Comparison of ENCODE assay signal across 33 mouse cellular contexts in the genomic region with DNA sequence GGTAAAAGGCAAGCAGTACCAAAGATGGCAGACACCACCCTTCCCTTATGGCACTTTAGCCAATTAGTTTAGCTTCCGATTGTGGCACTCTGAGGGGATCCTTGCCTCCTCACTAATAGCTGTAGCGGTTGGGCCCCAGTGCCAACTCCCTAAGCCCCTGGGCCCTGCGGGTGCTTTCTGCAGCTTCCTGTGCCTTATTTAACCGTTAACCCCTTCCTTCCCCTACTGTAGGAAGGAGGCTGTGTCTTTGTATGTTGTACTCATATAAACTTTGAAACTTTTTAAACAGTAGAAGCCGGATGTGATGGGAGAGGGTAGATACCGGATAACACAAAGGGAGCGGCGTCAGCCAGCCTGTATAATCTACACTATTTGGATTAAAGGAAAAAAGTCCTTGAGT. TPM values are rescaled to one million over a fixed set of nuclear protein-coding genes. Genes with fewer than 3 reads are reported as not detected.
DNase-seq lines count a peak whose midpoint lies in the region; ATAC-seq and TF ChIP-seq lines count a peak whose summit lies in the region.
"Had no signal": no experiment of that assay in that cellular context is flagged by ENCODE, and none has a peak within 500 bp of the region (broad histone marks: within the 10 kb centered on the region; RNA-seq: fewer than 3 reads in every experiment).

No protein-coding gene starts in this region.

- no peak for TF ChIP-seq EP300 in liver, embryonic 14.5 days (IDR thresholded peaks at IDR 0.05; ENCODE audit: low read depth)

- no peaks in the 10 kb centered on the region for H3K9me3 ChIP-seq in liver, embryonic 14.5 days (ENCODE audit: control insufficient read depth, low read length)
- no peaks in the 10 kb centered on the region for H3K9me3 ChIP-seq in midbrain, embryonic 10.5 days (replicated peaks)
- H3K9me3 ChIP-seq: embryonic facial prominence, embryonic 15.5 days; midbrain, embryonic 15.5 days; neural tube, embryonic 13.5 days had no signal

- peak overlapping the region; percentile 15 for H3K4me3 ChIP-seq in thymus, adult 2 months (ENCODE audit: control insufficient read depth, insufficient read depth, low read length)
- no peak overlapping the region for H3K4me3 ChIP-seq in liver, embryonic 14.5 days (ENCODE audit: insufficient read depth in 1 of 2, low read depth in 2 of 2, low read length in 2 of 2)
- no peak overlapping the region for H3K4me3 ChIP-seq in midbrain, embryonic 10.5 days
- H3K4me3 ChIP-seq: embryonic facial prominence, embryonic 15.5 days; midbrain, embryonic 15.5 days; neural tube, embryonic 13.5 days had no signal

- no peak for TF ChIP-seq CTCF in thymus, adult 2 months (IDR thresholded peaks at IDR 0.05; ENCODE audit: borderline replicate concordance, control insufficient read depth, extremely low read depth, insufficient read depth, low read length, poor library complexity)
- TF ChIP-seq CTCF in liver, embryonic 14.5 days (IDR thresholded peaks at IDR 0.05; ENCODE audit: low read depth): no peak

- H3K4me1 ChIP-seq in thymus, adult 2 months (replicated peaks; ENCODE audit: control insufficient read depth, insufficient read depth, low read length): peaks cover 55% of the 10 kb centered on the region
- peaks cover 57 to 68% of the 10 kb centered on the region in 2 experiments for H3K4me1 ChIP-seq in liver, embryonic 14.5 days (replicated peaks; ENCODE audit: control insufficient read depth in 2 of 2, insufficient read depth in 2 of 2, low read length in 1 of 2)
- peaks cover 52% of the 10 kb centered on the region for H3K4me1 ChIP-seq in midbrain, embryonic 10.5 days

- no peaks in the 10 kb centered on the region for H3K27me3 ChIP-seq in thymus, adult 2 months (ENCODE audit: control insufficient read depth, insufficient read depth, low read length)
- no peaks in the 10 kb centered on the region for H3K27me3 ChIP-seq in liver, embryonic 14.5 days (ENCODE audit: control insufficient read depth, insufficient read depth, low read length)
- H3K27me3 ChIP-seq in midbrain, embryonic 10.5 days (ENCODE audit: low read depth, poor library complexity, severe bottlenecking): peaks cover 3% of the 10 kb centered on the region; the same call in 1 of the 2 replicates
- H3K27me3 ChIP-seq: embryonic facial prominence, embryonic 15.5 days; midbrain, embryonic 15.5 days; neural tube, embryonic 13.5 days had no signal

- H3K36me3 ChIP-seq in thymus, adult 2 months (ENCODE audit: control insufficient read depth, insufficient read depth, low read length): no peaks in the 10 kb centered on the region
- peaks cover 20% of the 10 kb centered on the region for H3K36me3 ChIP-seq in liver, embryonic 14.5 days (replicated peaks; ENCODE audit: control insufficient read depth, insufficient read depth, low read depth)
- H3K36me3 ChIP-seq in midbrain, embryonic 10.5 days: peaks cover 50% of the 10 kb centered on the region

- no peak overlapping the region for H3K9ac ChIP-seq in liver, embryonic 14.5 days (replicated peaks)
- H3K9ac ChIP-seq: embryonic facial prominence, embryonic 15.5 days; hindbrain, embryonic 14.5 days; midbrain, embryonic 15.5 days; neural tube, embryonic 13.5 days had no signal

- 15% methylated on average over 8 of the region's 8 CpGs for WGBS in thymus, adult 2 months
- whole genome bisulfite sequencing in liver, embryonic 14.5 days (ENCODE audit: insufficient replicate concordance): 49% methylated on average over 8 of the region's 8 CpGs
- 85% methylated on average over 8 of the region's 8 CpGs for WGBS in midbrain, embryonic 10.5 days

- H3K27ac ChIP-seq in thymus, adult 2 months (ENCODE audit: control insufficient read depth, insufficient read depth, low read length): peak overlapping the region; percentile 67
- H3K27ac ChIP-seq in liver, embryonic 14.5 days: peak overlapping the region; percentile 5
- no peak overlapping the region for H3K27ac ChIP-seq in midbrain, embryonic 10.5 days (replicated peaks)
- H3K27ac ChIP-seq: embryonic facial prominence, embryonic 15.5 days; hindbrain, embryonic 14.5 days; midbrain, embryonic 15.5 days; neural tube, embryonic 13.5 days had no signal

- ATAC-seq in liver, embryonic 14.5 days (ENCODE audit: insufficient read depth): no peak
- ATAC-seq: forebrain, embryonic 14.5 days; inflammation-experienced regulatory T-cells, adult 6 months; midbrain, embryonic 15.5 days had no signal

- no peak for TF ChIP-seq POLR2A in thymus, adult 2 months (IDR thresholded peaks at IDR 0.05; ENCODE audit: control insufficient read depth, extremely low read depth, insufficient read depth, low read length, poor library complexity)

- peak; percentile 39 for DNase-seq in thymus, adult 2 months
- DNase-seq in thymus, adult 18-20 months: no peak
- no peak for DNase-seq in liver, embryonic 14.5 days (ENCODE audit: low read depth in 3 of 3, low spot score in 3 of 3)
- DNase-seq in thymus, postnatal 0 days (ENCODE audit: low spot score): peak; percentile 65
- DNase-seq in urinary bladder, postnatal 25 days (ENCODE audit: low spot score): no peak
- no peak for DNase-seq in midbrain, embryonic 10.5 days (ENCODE audit: low spot score)
- DNase-seq in adrenal gland, postnatal 25 days: no peak
- DNase-seq: adrenal gland, postnatal 10 days; cerebellum, adult 9-11 months; heart, postnatal 4 days; kidney, adult 18-20 months; kidney, postnatal 10 days; lung, adult 2 months; lung, postnatal 36 days; right cerebral cortex, postnatal 4 days had no signal

- H3K4me2 ChIP-seq in liver, embryonic 14.5 days (ENCODE audit: low read depth): no peak overlapping the region
- H3K4me2 ChIP-seq: embryonic facial prominence, embryonic 15.5 days; hindbrain, embryonic 14.5 days; midbrain, embryonic 15.5 days; neural tube, embryonic 13.5 days had no signal

RNA-seq across cellular contexts. Expression of gene Plscr3, which starts 4.6 kb away (rescaled TPM):
- polyA plus RNA-seq in thymus, adult 2 months (2012; rRNA removed): 132 and 142 TPM in 2 replicates
- 18.0 and 20.0 TPM in 2 replicates for polyA plus RNA-seq in liver, embryonic 14.5 days (2012; rRNA removed)
- 22.8 and 25.0 TPM in 2 replicates for polyA plus RNA-seq in liver, embryonic 14.5 days (2014; fragmentation: Nextera tagmentation; extraction: Ambion mirVana)
- 68.4 and 70.4 TPM in 2 replicates for polyA plus RNA-seq in thymus, postnatal 0 days (2015; fragmentation: Nextera tagmentation; extraction: Ambion mirVana)
- 70.4 and 81.8 TPM in 2 replicates for polyA plus RNA-seq in midbrain, embryonic 10.5 days (2016; fragmentation: Nextera tagmentation; extraction: Ambion mirVana)
- total RNA-seq in adrenal gland, postnatal 25 days (2021): 43.8 and 52.9 TPM in 2 replicates

RNA-seq across cellular contexts. Expression of gene Tnk1, which starts 7.8 kb away (rescaled TPM):
- 2.6 and 3.1 TPM in 2 replicates for polyA plus RNA-seq in thymus, adult 2 months (2012; rRNA removed)
- 1.2 TPM in 2 replicates for polyA plus RNA-seq in liver, embryonic 14.5 days (2012; rRNA removed)
- polyA plus RNA-seq in liver, embryonic 14.5 days (2014; fragmentation: Nextera tagmentation; extraction: Ambion mirVana): 0.43 and 0.80 TPM in 2 replicates
- 1.1 and 1.5 TPM in 2 replicates for polyA plus RNA-seq in thymus, postnatal 0 days (2015; fragmentation: Nextera tagmentation; extraction: Ambion mirVana)
- polyA plus RNA-seq in midbrain, embryonic 10.5 days (2016; fragmentation: Nextera tagmentation; extraction: Ambion mirVana): 0.41 and 0.44 TPM in 2 replicates
- not detected in 2 replicates for total RNA-seq in adrenal gland, postnatal 25 days (2021)
- total RNA-seq: heart, postnatal 4 days; layer of hippocampus, adult 18-20 months; layer of hippocampus, postnatal 14 days had no signal
- polyA plus RNA-seq: C2C12; hindbrain, embryonic 14.5 days had no signal

RNA-seq across cellular contexts. Expression of gene Tmem256, which starts 12.4 kb away (rescaled TPM):
- polyA plus RNA-seq in thymus, adult 2 months (2012; rRNA removed): 160 and 224 TPM in 2 replicates
- polyA plus RNA-seq in liver, embryonic 14.5 days (2012; rRNA removed): 143 and 197 TPM in 2 replicates
- 384 and 393 TPM in 2 replicates for polyA plus RNA-seq in liver, embryonic 14.5 days (2014; fragmentation: Nextera tagmentation; extraction: Ambion mirVana)
- 325 and 342 TPM in 2 replicates for polyA plus RNA-seq in thymus, postnatal 0 days (2015; fragmentation: Nextera tagmentation; extraction: Ambion mirVana)
- 345 and 346 TPM in 2 replicates for polyA plus RNA-seq in midbrain, embryonic 10.5 days (2016; fragmentation: Nextera tagmentation; extraction: Ambion mirVana)
- total RNA-seq in adrenal gland, postnatal 25 days (2021): 149 and 152 TPM in 2 replicates

RNA-seq across cellular contexts. Expression of gene Nlgn2, which starts 13.2 kb away (rescaled TPM):
- polyA plus RNA-seq in thymus, adult 2 months (2012; rRNA removed): 14.4 and 15.3 TPM in 2 replicates
- polyA plus RNA-seq in liver, embryonic 14.5 days (2012; rRNA removed): 2.0 and 2.2 TPM in 2 replicates
- polyA plus RNA-seq in liver, embryonic 14.5 days (2014; fragmentation: Nextera tagmentation; extraction: Ambion mirVana): 0.48 and 0.76 TPM in 2 replicates
- 1.2 and 1.9 TPM in 2 replicates for polyA plus RNA-seq in thymus, postnatal 0 days (2015; fragmentation: Nextera tagmentation; extraction: Ambion mirVana)
- polyA plus RNA-seq in midbrain, embryonic 10.5 days (2016; fragmentation: Nextera tagmentation; extraction: Ambion mirVana): 6.1 and 8.6 TPM in 2 replicates
- 18.6 and 19.7 TPM in 2 replicates for total RNA-seq in adrenal gland, postnatal 25 days (2021)

RNA-seq across cellular contexts. Expression of gene Tmem95, which starts 27.1 kb away (rescaled TPM):
- not detected in 2 replicates for polyA plus RNA-seq in thymus, adult 2 months (2012; rRNA removed)
- polyA plus RNA-seq in liver, embryonic 14.5 days (2012; rRNA removed): not detected in 2 replicates
- not detected in 2 replicates for polyA plus RNA-seq in liver, embryonic 14.5 days (2014; fragmentation: Nextera tagmentation; extraction: Ambion mirVana)
- polyA plus RNA-seq in thymus, postnatal 0 days (2015; fragmentation: Nextera tagmentation; extraction: Ambion mirVana): not detected in 2 replicates
- polyA plus RNA-seq in midbrain, embryonic 10.5 days (2016; fragmentation: Nextera tagmentation; extraction: Ambion mirVana): not detected in 2 replicates
- total RNA-seq in adrenal gland, postnatal 25 days (2021): not detected in 2 replicates
- total RNA-seq: adrenal gland, postnatal 10 days; gastrocnemius, adult 8-10 months; heart, postnatal 4 days; layer of hippocampus, adult 18-20 months; layer of hippocampus, postnatal 14 days; left cerebral cortex, adult 8-10 months; megakaryocyte-erythroid progenitor cell, adult 5-6 weeks had no signal
- polyA plus RNA-seq: C2C12; cortical plate, adult 2 months; forebrain, embryonic 14.5 days; frontal cortex, adult 2 months; gonadal fat pad, adult 2 months; heart, embryonic 16.5 days; hindbrain, embryonic 14.5 days; inflammation-experienced regulatory T-cells, adult 6 months; limb, embryonic 11.5 days; lung, adult 2 months; midbrain, embryonic 15.5 days; neural tube, embryonic 13.5 days; stomach, embryonic 16.5 days had no signal

Comparison
In these comparisons a context has a peak if more than half of its experiments do, and no peak if none do; other contexts are left out.
1. DNase-seq: peak in thymus, adult 2 months (single experiment) and thymus, postnatal 0 days (single experiment); none in thymus, adult 18-20 months (0 of 2), liver, embryonic 14.5 days (0 of 3), urinary bladder, postnatal 25 days (single experiment), midbrain, embryonic 10.5 days (single experiment) and adrenal gland, postnatal 25 days (single experiment).